Mouse (Mus musculus) embryonic facial prominence, embryonic 13.5 days (tissue): ENCODE results near the gene Snd1. TPM values are rescaled to one million over a fixed set of nuclear protein-coding genes. Genes with fewer than 3 reads are reported as not detected.

Experiments
- ATAC-seq: fragments of 200-750 bp; cut with Nextera tagmentation; 2 replicates; pipeline ENCODE4 v1.8.0; 2017; ENCODE audit warnings: low read depth; ENCODE audit not compliant: insufficient number of reproducible peaks, insufficient read depth, low FRiP score, low TSS enrichment
- H3K27ac ChIP-seq: fragments of 300-500 bp; sonication (generic); 2 replicates; pipeline ENCODE4 v1.5.1; 2015; ENCODE audit warnings: moderate library complexity, mild to moderate bottlenecking, inconsistent platforms
- H3K27me3 ChIP-seq: fragments of 300-500 bp; sonication (generic); 2 replicates; pipeline ENCODE4 v1.6.1; 2015; ENCODE audit warnings: mild to moderate bottlenecking, inconsistent platforms
- H3K36me3 ChIP-seq: fragments of 300-500 bp; sonication (generic); 2 replicates; pipeline ENCODE4 v1.6.1; 2015; ENCODE audit warnings: mild to moderate bottlenecking, inconsistent platforms
- H3K4me1 ChIP-seq: fragments of 300-500 bp; sonication (generic); 2 replicates; pipeline ENCODE4 v1.6.1; 2015; ENCODE audit warnings: inconsistent platforms
- H3K4me2 ChIP-seq: fragments of 300-500 bp; sonication (generic); 2 replicates; pipeline ENCODE4 v1.6.1; 2015; ENCODE audit warnings: moderate library complexity, mild to moderate bottlenecking, inconsistent platforms
- H3K4me3 ChIP-seq: fragments of 300-500 bp; sonication (generic); 2 replicates; pipeline ENCODE4 v1.5.1; 2015; ENCODE audit warnings: mild to moderate bottlenecking, inconsistent platforms
- H3K9ac ChIP-seq: fragments of 300-500 bp; sonication (generic); 2 replicates; pipeline ENCODE4 v1.6.1; 2015; ENCODE audit warnings: mild to moderate bottlenecking, inconsistent platforms
- H3K9me3 ChIP-seq: fragments of 300-500 bp; sonication (generic); 2 replicates; pipeline ENCODE4 v1.6.1; 2016; ENCODE audit warnings: inconsistent platforms
- WGBS: fragments of 180-500 bp; shearing (Covaris S2); methylation state at CpG from one replicate; pipeline ENCODE4 v1.1.7; 2015; ENCODE audit warnings: mixed read lengths; 5-methylcytosine and 5-hydroxymethylcytosine counted together
- polyA plus RNA-seq: library from polyadenylated mRNA; unstranded; fragments of >200 nt; fragmentation: Nextera tagmentation; extraction: Ambion mirVana; gene quantifications from 2 replicates; pipeline ENCODE4 v1.2.1, GENCODE M21; 2015

The Snd1 gene
- polyA plus RNA-seq, 1 experiment from 2014 or later, result 118 TPM

GRCm38 (mm10) chr6:28582847-28583246 is 107.9 kb downstream of the Snd1 start:
- no peak for ATAC-seq
- 79% methylated on average over 3 of the region's 3 CpGs for WGBS
- no peaks in the 10 kb centered on the region for H3K36me3 ChIP-seq
- no peak overlapping the region for H3K4me2 ChIP-seq
- H3K4me1 ChIP-seq, result no peaks in the 10 kb centered on the region
- no peaks in the 10 kb centered on the region for H3K27me3 ChIP-seq
- H3K27ac ChIP-seq, result no peak overlapping the region
- no peak overlapping the region for H3K4me3 ChIP-seq
- H3K9me3 ChIP-seq, result no peaks in the 10 kb centered on the region
- H3K9ac ChIP-seq, result no peak overlapping the region

- ATAC-seq, result no peak
- no peaks in the 10 kb centered on the region for H3K4me1 ChIP-seq
- H3K27me3 ChIP-seq, result no peaks in the 10 kb centered on the region
- WGBS, result 56% methylated on average over 2 of the region's 2 CpGs
- no peak overlapping the region for H3K9ac ChIP-seq
- H3K27ac ChIP-seq, result no peak overlapping the region
- H3K36me3 ChIP-seq, result no peaks in the 10 kb centered on the region
- H3K4me2 ChIP-seq, result no peak overlapping the region
- no peak overlapping the region for H3K4me3 ChIP-seq
- H3K9me3 ChIP-seq, result no peaks in the 10 kb centered on the region
These were observed 108.5 kb downstream of the Snd1 start for GRCm38 (mm10) chr6:28583399-28583798.

GRCm38 (mm10) chr6:28586806-28587205 is 111.9 kb downstream of the Snd1 start:
- no peak overlapping the region for H3K4me3 ChIP-seq
- no peaks in the 10 kb centered on the region for H3K9me3 ChIP-seq
- no peak overlapping the region for H3K9ac ChIP-seq
- WGBS, result 61% methylated on average over 3 of the region's 3 CpGs
- H3K36me3 ChIP-seq, result 0 out of 2 replicates have a peak, but pooled peaks cover 4% of the 10 kb centered on the region
- no peak overlapping the region for H3K4me2 ChIP-seq
- no peak overlapping the region for H3K27ac ChIP-seq
- no peaks in the 10 kb centered on the region for H3K4me1 ChIP-seq
- H3K27me3 ChIP-seq, result no peaks in the 10 kb centered on the region
- no peak for ATAC-seq

GRCm38 (mm10) chr6:28588494-28589171 is 113.7 kb downstream of the Snd1 start:
- H3K4me1 ChIP-seq, result no peaks in the 10 kb centered on the region
- ATAC-seq, result no peak
- H3K9ac ChIP-seq, result no peak overlapping the region
- H3K27ac ChIP-seq, result 0 out of 2 replicates have a peak overlapping the region, but pooled peaks have one; percentile 44
- peaks cover 8% of the 10 kb centered on the region; the same call in 1 of the 2 replicates for H3K36me3 ChIP-seq
- H3K4me3 ChIP-seq, result no peak overlapping the region
- no peak overlapping the region for H3K4me2 ChIP-seq
- H3K27me3 ChIP-seq, result no peaks in the 10 kb centered on the region
- no peaks in the 10 kb centered on the region for H3K9me3 ChIP-seq
- WGBS, result 81% methylated on average over 5 of the region's 5 CpGs

- Histone ChIP-seq H3K9ac (no peak overlapping the region), H3K27ac (no peak overlapping the region), H3K4me1 (no peaks in the 10 kb centered on the region), H3K4me2 (no peak overlapping the region), H3K27me3 (no peaks in the 10 kb centered on the region), H3K36me3 (peaks cover 8% of the 10 kb centered on the region; the same call in 1 of the 2 replicates), H3K4me3 (no peak overlapping the region), H3K9me3 (no peaks in the 10 kb centered on the region)
- ATAC-seq, result no peak
- 99% methylated on average over 3 of the region's 3 CpGs for whole genome bisulfite sequencing
These were observed 117.5 kb downstream of the Snd1 start for GRCm38 (mm10) chr6:28592323-28592893.

- Histone ChIP-seq H3K27me3 (no peaks in the 10 kb centered on the region), H3K27ac (no peak overlapping the region), H3K9me3 (no peaks in the 10 kb centered on the region), H3K4me1 (no peaks in the 10 kb centered on the region), H3K36me3 (peaks cover 8% of the 10 kb centered on the region; the same call in 1 of the 2 replicates), H3K4me2 (no peak overlapping the region), H3K9ac (no peak overlapping the region), H3K4me3 (no peak overlapping the region)
- 88% methylated on average over 3 of the region's 3 CpGs for WGBS
- ATAC-seq, result no peak
These were observed 118.8 kb downstream of the Snd1 start for GRCm38 (mm10) chr6:28593708-28594107.

- Histone ChIP-seq H3K9ac (no peak overlapping the region), H3K9me3 (no peaks in the 10 kb centered on the region), H3K27me3 (no peaks in the 10 kb centered on the region), H3K4me1 (no peaks in the 10 kb centered on the region), H3K4me3 (no peak overlapping the region), H3K4me2 (no peak overlapping the region), H3K36me3 (peaks cover 8% of the 10 kb centered on the region; the same call in 1 of the 2 replicates), H3K27ac (no peak overlapping the region)
- no peak for ATAC-seq
- WGBS, result 98% methylated on average over 4 of the region's 4 CpGs
These were observed 119.8 kb downstream of the Snd1 start for GRCm38 (mm10) chr6:28594759-28595158.

GRCm38 (mm10) chr6:28595231-28595630 is 120.3 kb downstream of the Snd1 start:
- no peaks in the 10 kb centered on the region for H3K27me3 ChIP-seq
- H3K4me1 ChIP-seq, result no peaks in the 10 kb centered on the region
- no peak overlapping the region for H3K4me2 ChIP-seq
- H3K4me3 ChIP-seq, result no peak overlapping the region
- peaks cover 8% of the 10 kb centered on the region; the same call in 1 of the 2 replicates for H3K36me3 ChIP-seq
- WGBS, result 81% methylated on average over 1 of the region's 1 CpGs
- H3K27ac ChIP-seq, result no peak overlapping the region
- ATAC-seq, result no peak
- H3K9me3 ChIP-seq, result no peaks in the 10 kb centered on the region
- H3K9ac ChIP-seq, result no peak overlapping the region

GRCm38 (mm10) chr6:28597266-28597665 is 122.3 kb downstream of the Snd1 start:
- Histone ChIP-seq H3K36me3 (peaks cover under 1% of the 10 kb centered on the region; the same call in 1 of the 2 replicates), H3K9me3 (no peaks in the 10 kb centered on the region), H3K4me1 (no peaks in the 10 kb centered on the region), H3K4me3 (no peak overlapping the region), H3K4me2 (no peak overlapping the region), H3K27me3 (no peaks in the 10 kb centered on the region), H3K27ac (no peak overlapping the region), H3K9ac (no peak overlapping the region)
- WGBS, result 92% methylated on average over 5 of the region's 5 CpGs
- no peak for ATAC-seq

- H3K4me3 ChIP-seq, result no peak overlapping the region
- no peak overlapping the region for H3K4me2 ChIP-seq
- H3K36me3 ChIP-seq, result no peaks in the 10 kb centered on the region
- H3K27me3 ChIP-seq, result no peaks in the 10 kb centered on the region
- H3K9me3 ChIP-seq, result no peaks in the 10 kb centered on the region
- no peak overlapping the region for H3K27ac ChIP-seq
- H3K9ac ChIP-seq, result no peak overlapping the region
- no peak for ATAC-seq
- no peaks in the 10 kb centered on the region for H3K4me1 ChIP-seq
- 91% methylated on average over 5 of the region's 5 CpGs for WGBS
These were observed 124.2 kb downstream of the Snd1 start for GRCm38 (mm10) chr6:28599120-28599519.

GRCm38 (mm10) chr6:28600404-28600803 is 125.5 kb downstream of the Snd1 start:
- no peaks in the 10 kb centered on the region for H3K36me3 ChIP-seq
- no peaks in the 10 kb centered on the region for H3K4me1 ChIP-seq
- H3K4me2 ChIP-seq, result no peak overlapping the region
- H3K9ac ChIP-seq, result no peak overlapping the region
- no peak overlapping the region for H3K4me3 ChIP-seq
- no peak overlapping the region for H3K27ac ChIP-seq
- no peak for ATAC-seq
- no peaks in the 10 kb centered on the region for H3K9me3 ChIP-seq
- no peaks in the 10 kb centered on the region for H3K27me3 ChIP-seq

GRCm38 (mm10) chr6:28603401-28603800 is 128.5 kb downstream of the Snd1 start:
- H3K4me1 ChIP-seq, result no peaks in the 10 kb centered on the region
- ATAC-seq, result no peak
- H3K9ac ChIP-seq, result no peak overlapping the region
- H3K27me3 ChIP-seq, result no peaks in the 10 kb centered on the region
- 70% methylated on average over 3 of the region's 3 CpGs for WGBS
- no peak overlapping the region for H3K4me3 ChIP-seq
- no peak overlapping the region for H3K4me2 ChIP-seq
- H3K36me3 ChIP-seq, result no peaks in the 10 kb centered on the region
- no peaks in the 10 kb centered on the region for H3K9me3 ChIP-seq
- no peak overlapping the region for H3K27ac ChIP-seq
